Mouse (Mus musculus) mouse trophoblast stem cell (cell line): Measurements from ENCODE around the gene Hoxa6.

Experiments used
- in situ Hi-C, 2 experiments: fragments of 300-500 bp; cut with MseI, MboI; formaldehyde crosslinking; loops; 2 replicates in 1 of 2; 3 replicates in 1 of 2; pipeline ENCODE4 v1.15.1; 2025

Hoxa6 gene

DNA sequence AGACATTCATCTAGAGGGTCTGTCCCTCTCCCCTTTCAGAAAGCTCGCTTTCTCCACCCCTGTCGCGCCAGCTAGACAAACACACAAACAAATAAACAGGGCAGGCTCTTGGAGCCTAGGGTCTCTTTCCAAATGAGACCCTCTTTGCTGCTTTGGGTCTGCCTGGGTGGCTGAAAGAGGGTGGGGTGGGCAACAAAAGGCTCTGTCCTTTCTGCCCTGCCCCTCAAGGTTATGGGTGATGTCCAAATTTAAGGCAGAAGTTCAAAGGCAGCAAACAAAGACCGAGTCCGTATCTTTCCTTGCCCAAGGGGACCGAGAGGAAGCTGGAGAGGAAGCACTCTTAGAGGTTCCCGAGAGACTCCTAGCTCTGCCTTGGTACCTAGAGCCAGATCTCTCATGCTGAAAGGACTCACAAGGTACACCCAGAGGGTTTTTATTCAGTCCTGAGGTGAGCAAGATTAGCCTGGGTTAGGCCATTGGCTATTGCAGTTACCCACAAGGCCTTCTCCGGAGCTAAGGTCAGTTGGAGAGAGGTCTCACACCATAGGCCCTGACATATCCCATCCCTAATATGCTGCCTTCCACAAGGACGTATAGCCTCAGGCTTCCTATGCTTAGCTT lies 32.6 kb upstream of the Hoxa6 start:
- in situ Hi-C loops: no loop called here

- in situ Hi-C loops: no loop called here
Observed at GRCm38 (mm10) chr6:52240389-52241000, 32.0 kb upstream of the Hoxa6 start, which contains the start of gene Hoxa10. Gene Hoxa10, minus strand, starts transcription at chr6:52240854.

GRCm38 (mm10) chr6:52239625-52240388 lies 31.3 kb upstream of the Hoxa6 start:
- in situ Hi-C loops: no loop called here

GRCm38 (mm10) chr6:52238976-52239375 lies 30.5 kb upstream of the Hoxa6 start:
- in situ Hi-C loops: no loop called here

GRCm38 (mm10) chr6:52238155-52238545 lies 29.6 kb upstream of the Hoxa6 start:
- in situ Hi-C loops: no loop called here

- in situ Hi-C loops: no loop called here
Observed at GRCm38 (mm10) chr6:52237346-52238154, 29.0 kb upstream of the Hoxa6 start.

DNA sequence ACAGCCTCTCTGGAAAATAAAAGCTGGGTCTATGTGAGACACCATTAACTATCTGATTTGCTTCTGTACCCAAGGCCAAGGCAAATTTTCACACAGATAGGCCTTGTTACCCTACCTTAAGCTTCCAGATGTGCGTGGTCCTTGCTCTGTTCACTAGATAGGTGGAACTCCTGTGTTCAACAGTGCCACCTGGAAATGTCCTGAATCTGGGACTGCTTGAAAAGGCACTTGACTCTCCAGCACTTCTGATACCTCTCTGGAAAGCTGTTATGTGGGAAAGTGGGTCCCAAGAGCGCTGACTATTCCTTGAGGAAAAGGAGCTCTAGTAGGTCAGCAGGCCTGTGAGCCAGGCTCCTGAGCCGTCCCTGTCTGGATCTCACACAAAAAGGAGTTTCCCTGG lies 28.3 kb upstream of the Hoxa6 start:
- in situ Hi-C loops: no loop called here

- in situ Hi-C loops: no loop called here
Observed at GRCm38 (mm10) chr6:52235866-52236265, 27.3 kb upstream of the Hoxa6 start.

DNA sequence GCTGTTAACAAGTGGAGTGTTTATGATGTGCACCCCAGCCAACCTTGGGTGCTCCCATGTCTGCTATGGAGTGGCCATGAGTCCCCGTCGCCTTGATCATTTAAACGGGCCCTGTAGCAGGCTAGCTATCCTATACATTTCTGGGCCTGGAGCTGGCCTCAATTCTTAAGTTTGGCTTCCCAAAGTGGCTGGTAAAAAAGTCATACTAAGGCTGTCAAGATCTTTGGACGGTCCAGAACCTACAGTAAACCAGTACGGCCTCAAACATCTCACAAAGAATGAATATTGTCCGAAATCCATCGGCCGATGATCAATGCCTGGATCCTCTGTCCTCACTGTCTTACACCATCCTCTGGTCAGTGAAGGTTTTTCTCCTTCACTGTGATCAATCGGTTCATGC lies 26.7 kb upstream of the Hoxa6 start:
- in situ Hi-C loops: no loop called here

- in situ Hi-C loops: no loop called here
Observed at GRCm38 (mm10) chr6:52234428-52235140, 26.1 kb upstream of the Hoxa6 start.

DNA sequence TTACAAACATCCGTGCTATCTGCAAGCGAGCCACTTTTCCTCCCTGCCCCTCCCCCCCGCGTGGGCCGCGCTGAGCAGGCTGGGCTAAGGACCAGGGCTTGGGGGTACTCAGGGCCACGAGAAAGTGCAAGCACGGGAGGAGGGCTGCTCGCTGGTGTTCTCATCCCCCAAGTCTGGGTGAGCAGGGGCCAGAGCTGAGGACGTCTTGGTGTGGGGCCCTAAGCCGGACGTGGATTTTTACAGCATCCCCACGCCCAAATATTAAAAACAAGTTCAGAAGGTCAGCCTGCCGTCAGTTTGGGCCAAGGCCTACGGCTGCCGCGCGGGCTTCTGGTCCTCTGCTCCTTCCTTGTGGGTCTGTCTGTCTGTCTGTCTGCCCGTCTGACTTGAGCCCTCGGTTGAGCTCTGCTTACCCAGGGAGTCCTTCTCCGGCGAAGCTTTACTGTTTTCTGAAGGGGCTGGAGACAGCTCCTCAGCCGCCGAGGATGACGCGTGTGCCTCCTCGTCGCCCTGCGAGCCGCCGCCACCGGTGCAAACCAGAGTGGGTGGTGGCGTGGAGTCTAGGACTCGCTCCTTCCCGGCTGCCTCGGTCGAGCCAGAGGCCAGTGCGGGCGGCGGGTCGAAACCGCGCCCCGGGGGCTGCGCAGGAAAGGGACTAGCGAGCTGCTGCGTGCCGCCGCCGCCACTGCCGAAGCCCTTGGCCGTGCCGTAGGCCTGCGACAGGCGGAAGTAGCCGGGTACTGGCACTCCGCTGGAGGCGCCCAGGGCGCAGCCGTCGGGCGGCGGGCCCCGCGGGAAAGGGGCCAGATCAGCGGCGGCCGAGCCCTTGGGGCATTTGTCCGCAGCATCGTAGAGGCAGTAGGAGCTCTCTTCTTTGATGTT lies 25.3 kb upstream of the Hoxa6 start:
- in situ Hi-C loops: no loop called here

DNA sequence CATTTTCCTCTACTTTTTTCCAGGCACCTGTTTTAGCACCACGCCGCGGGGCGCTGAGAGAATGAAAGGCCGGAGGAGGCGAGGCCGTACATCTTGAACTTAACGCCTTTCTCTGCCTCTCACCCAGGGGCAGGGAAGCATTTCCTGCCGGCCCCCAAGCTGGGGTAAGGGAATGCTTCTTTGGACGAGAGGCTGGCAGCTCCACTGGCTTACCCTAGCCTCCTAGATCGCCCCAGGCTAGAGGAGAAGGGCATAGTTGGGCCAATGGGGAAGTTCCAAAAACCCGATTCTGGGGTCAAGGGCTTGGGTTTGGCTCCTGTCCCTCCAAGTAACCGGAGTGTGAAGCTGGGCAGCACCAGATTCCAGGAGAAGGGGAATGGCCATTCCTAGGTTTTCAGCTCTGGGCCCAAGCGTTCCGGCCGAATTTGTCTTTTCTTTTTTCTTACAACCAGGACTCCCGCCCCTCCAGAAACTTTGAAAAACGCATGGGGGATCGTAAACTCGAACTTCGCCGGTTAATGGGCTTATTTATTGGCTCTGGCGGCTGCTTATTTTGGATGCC lies 24.5 kb upstream of the Hoxa6 start:
- in situ Hi-C loops: no loop called here

GRCm38 (mm10) chr6:52232568-52232965 lies 24.0 kb upstream of the Hoxa6 start:
- in situ Hi-C loops: no loop called here

GRCm38 (mm10) chr6:52231885-52232567 lies 23.5 kb upstream of the Hoxa6 start:
- in situ Hi-C loops: no loop called here

DNA sequence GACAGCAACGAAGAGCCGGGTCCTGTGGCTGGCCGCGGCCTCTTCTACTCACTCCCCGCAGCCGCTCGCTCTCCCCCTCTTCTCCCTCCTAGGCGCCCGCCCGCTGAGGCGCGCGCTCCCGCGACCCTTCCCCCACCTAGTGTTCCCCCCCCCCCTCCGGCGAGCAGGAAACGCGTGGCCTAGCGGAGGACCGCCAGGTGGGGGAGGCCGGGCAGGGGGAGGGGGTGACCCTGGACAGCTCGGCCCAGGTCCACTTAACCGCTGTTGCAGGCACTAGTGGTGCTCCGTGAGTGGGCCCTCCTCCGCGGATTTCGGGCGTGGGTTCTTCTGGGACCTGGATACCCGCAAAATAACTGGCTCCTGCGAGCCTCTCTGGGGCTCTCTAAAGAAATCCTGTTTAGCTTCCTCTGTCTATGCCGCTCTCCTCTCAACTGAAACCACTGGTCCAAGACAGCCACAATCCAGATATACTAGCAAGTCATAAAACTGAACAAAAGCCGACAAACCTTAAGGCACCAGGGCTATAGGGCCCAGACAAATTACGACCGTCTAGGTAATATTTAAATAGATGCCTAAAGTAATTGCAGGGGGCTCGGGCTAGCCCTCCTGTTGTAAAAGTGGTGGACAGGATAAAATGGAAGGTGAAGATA lies 22.1 kb upstream of the Hoxa6 start, which contains the start of gene Hoxa9:
Gene Hoxa9, minus strand, starts transcription at position 574 of the 650 bp plus-strand sequence.
- in situ Hi-C loops: no loop called here

DNA sequence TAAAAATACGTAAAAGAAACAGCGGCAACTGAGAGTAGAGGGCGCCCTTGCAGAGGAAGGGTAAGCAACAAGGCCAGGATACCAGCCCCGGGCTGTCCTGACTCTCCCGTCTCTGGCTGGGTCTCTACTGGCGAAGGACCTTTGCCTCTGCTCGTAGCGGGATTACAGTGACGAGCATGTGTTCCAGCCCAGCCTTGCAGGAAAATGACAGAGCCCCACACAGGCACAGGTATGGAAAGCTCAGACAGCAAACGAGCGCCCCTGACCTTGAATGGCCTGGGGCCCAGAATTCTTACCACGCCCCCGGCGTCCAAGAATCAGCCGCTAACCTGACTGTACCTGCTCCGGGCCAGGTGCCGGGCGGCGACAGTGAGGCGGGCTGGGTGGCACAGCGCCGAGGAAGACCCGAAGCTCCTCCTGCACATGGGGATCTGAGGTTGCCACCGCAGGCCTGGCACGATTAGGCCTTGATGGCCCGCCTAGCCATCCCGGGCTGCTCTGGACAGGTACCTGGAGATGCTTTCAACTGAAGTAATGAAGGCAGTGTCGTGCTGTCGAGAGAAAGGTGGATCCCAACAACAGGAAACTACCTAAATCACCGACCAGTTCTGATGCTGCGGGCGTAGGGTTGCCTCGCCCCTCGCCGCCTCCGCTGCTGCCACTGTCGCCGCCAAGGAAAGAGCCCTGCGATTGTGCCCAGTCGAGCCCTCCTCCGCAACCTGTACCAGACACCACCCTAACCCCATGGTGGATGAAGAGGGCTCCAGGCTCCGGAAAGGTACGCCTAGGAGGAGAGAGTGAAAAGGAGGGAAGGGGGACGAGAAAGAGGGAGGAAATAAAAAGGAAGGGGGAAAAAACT lies 21.3 kb upstream of the Hoxa6 start:
- in situ Hi-C loops: no loop called here

- in situ Hi-C loops: no loop called here
Observed at GRCm38 (mm10) chr6:52228475-52229465, 20.2 kb upstream of the Hoxa6 start.
